8 mouse cellular contexts compared by ENCODE assay signal in genomic region chr5:134183880-134184808, GRCm38 (mm10). TPM values are rescaled to one million over a fixed set of nuclear protein-coding genes. Genes with fewer than 3 reads are reported as not detected.
DNase-seq lines count a peak whose midpoint lies in the region; ATAC-seq and TF ChIP-seq lines count a peak whose summit lies in the region.

TSS of gene Gtf2ird2 (plus strand) at chr5:134184019.

- intact Hi-C loops in heart, postnatal 10 days (cut with DNase I) = loop anchor here (5.0 kb wide), 1 partner anchor 303 kb away; no protein-coding TSS in a partner anchor

- H3K27me3 ChIP-seq in E14TG2a.4 (ENCODE audit: insufficient read depth, low read length) = no peaks in the 10 kb centered on the region
- H3K27me3 ChIP-seq in forebrain, embryonic 12.5 days = no peaks in the 10 kb centered on the region
- no peaks in the 10 kb centered on the region for H3K27me3 ChIP-seq in liver, postnatal 0 days (ENCODE audit: insufficient read depth, low read length)
- no peaks in the 10 kb centered on the region for H3K27me3 ChIP-seq in neural tube, embryonic 14.5 days (ENCODE audit: control insufficient read depth, insufficient read depth, low read length)

- peak within 1 kb of the TSS; percentile 87 for H3K4me3 ChIP-seq in E14TG2a.4 (replicated peaks; ENCODE audit: low read length)
- H3K4me3 ChIP-seq in forebrain, embryonic 12.5 days (replicated peaks) = peak within 1 kb of the TSS; percentile 72
- H3K4me3 ChIP-seq in liver, postnatal 0 days (ENCODE audit: low read depth, low read length) = peak within 1 kb of the TSS; percentile 88
- H3K4me3 ChIP-seq in neural tube, embryonic 14.5 days (ENCODE audit: low read depth, low read length) = peak within 1 kb of the TSS; percentile 62

- no peak for TF ChIP-seq CTCF in E14TG2a.4 (conservative IDR thresholded peaks at IDR 0.05; ENCODE audit: low read length)
- TF ChIP-seq CTCF in liver, postnatal 0 days (IDR thresholded peaks at IDR 0.05; ENCODE audit: low read depth) = no peak; the same call in 1 of the 2 replicates

- H3K4me2 ChIP-seq in forebrain, embryonic 12.5 days = peak within 1 kb of the TSS; percentile 83
- H3K4me2 ChIP-seq in liver, postnatal 0 days (ENCODE audit: low read depth, low read length) = peak within 1 kb of the TSS; percentile 90
- peak within 1 kb of the TSS; percentile 71 for H3K4me2 ChIP-seq in neural tube, embryonic 14.5 days (ENCODE audit: low read depth, low read length)

- no peaks in the 10 kb centered on the region for H3K9me3 ChIP-seq in E14TG2a.4 (ENCODE audit: low read length)
- H3K9me3 ChIP-seq in forebrain, embryonic 12.5 days = no peaks in the 10 kb centered on the region
- no peaks in the 10 kb centered on the region for H3K9me3 ChIP-seq in liver, postnatal 0 days (ENCODE audit: low read length)
- H3K9me3 ChIP-seq in neural tube, embryonic 14.5 days (ENCODE audit: control insufficient read depth, low read length) = no peaks in the 10 kb centered on the region

- 0 out of 2 replicates have a peak, but pooled peaks have one; percentile 57 for TF ChIP-seq EP300 in liver, postnatal 0 days (IDR thresholded peaks at IDR 0.05; ENCODE audit: low read depth)

- peak within 1 kb of the TSS; percentile 95 for H3K27ac ChIP-seq in forebrain, embryonic 12.5 days
- H3K27ac ChIP-seq in liver, postnatal 0 days (ENCODE audit: low read depth) = peak within 1 kb of the TSS; percentile 98
- H3K27ac ChIP-seq in neural tube, embryonic 14.5 days (ENCODE audit: low read depth, low read length) = peak within 1 kb of the TSS; percentile 94

- peak; percentile 95 for ATAC-seq in forebrain, embryonic 12.5 days (ENCODE audit: low FRiP score)
- ATAC-seq in liver, postnatal 0 days = peak; percentile 92
- ATAC-seq in neural tube, embryonic 14.5 days (ENCODE audit: low read depth) = peak; percentile 95

- under 1% methylated on average over 88 of the region's 92 CpGs for WGBS in forebrain, embryonic 12.5 days
- under 1% methylated on average over 92 of the region's 92 CpGs for WGBS in large intestine, adult 2 months
- under 1% methylated on average over 69 of the region's 92 CpGs for WGBS in liver, postnatal 0 days (ENCODE audit: insufficient replicate concordance)
- under 1% methylated on average over 81 of the region's 92 CpGs for WGBS in neural tube, embryonic 14.5 days

- peaks cover 58% of the 10 kb centered on the region for H3K4me1 ChIP-seq in E14TG2a.4 (replicated peaks; ENCODE audit: low read depth, low read length)
- H3K4me1 ChIP-seq in forebrain, embryonic 12.5 days = peaks cover 18% of the 10 kb centered on the region
- H3K4me1 ChIP-seq in liver, postnatal 0 days (ENCODE audit: insufficient read depth) = peaks cover 21% of the 10 kb centered on the region
- H3K4me1 ChIP-seq in neural tube, embryonic 14.5 days (ENCODE audit: control insufficient read depth, insufficient read depth, low read length) = peaks cover 12% of the 10 kb centered on the region

- H3K9ac ChIP-seq in forebrain, embryonic 12.5 days = peak within 1 kb of the TSS; percentile 83
- peak within 1 kb of the TSS; percentile 90 for H3K9ac ChIP-seq in liver, postnatal 0 days (replicated peaks)
- H3K9ac ChIP-seq in neural tube, embryonic 14.5 days (replicated peaks; ENCODE audit: low read depth, low read length) = peak within 1 kb of the TSS; percentile 70

- H3K36me3 ChIP-seq in E14TG2a.4 (ENCODE audit: insufficient read depth, low read length) = peaks cover 6% of the 10 kb centered on the region; the same call in 1 of the 2 replicates
- H3K36me3 ChIP-seq in forebrain, embryonic 12.5 days (replicated peaks) = no peaks in the 10 kb centered on the region
- no peaks in the 10 kb centered on the region for H3K36me3 ChIP-seq in liver, postnatal 0 days (replicated peaks; ENCODE audit: insufficient read depth, low read length)
- no peaks in the 10 kb centered on the region for H3K36me3 ChIP-seq in neural tube, embryonic 14.5 days (ENCODE audit: control insufficient read depth, insufficient read depth, low read length)

- peak; percentile 98 for DNase-seq in c-Kit-positive CD71-positive TER-119-positive erythroid progenitor cells, embryonic 14.5 days (ENCODE audit: low spot score)
- peak; percentile 98 to 99 for DNase-seq in heart, postnatal 10 days
- DNase-seq in large intestine, adult 2 months (ENCODE audit: low read depth, low spot score) = peak; percentile 84
- DNase-seq in liver, postnatal 0 days = peak; percentile 99
- peak; percentile 100 for DNase-seq in testis, postnatal 10 days (ENCODE audit: low spot score)

RNA-seq across cellular contexts. Expression of gene Gtf2ird2, which starts in this region (rescaled TPM):
- 11.6 and 12.4 TPM in 2 replicates for polyA plus RNA-seq in forebrain, embryonic 12.5 days (2016; fragmentation: Nextera tagmentation; extraction: Ambion mirVana)
- 1 to 10 TPM; 7.4 to 7.7 TPM for total RNA-seq in heart, postnatal 10 days (2021)
- 4.8 and 5.2 TPM in 2 replicates for polyA plus RNA-seq in large intestine, adult 2 months (2012; rRNA removed)
- 1.8 and 2.1 TPM in 2 replicates for polyA plus RNA-seq in liver, postnatal 0 days (2015; fragmentation: Nextera tagmentation; extraction: Ambion mirVana)
- polyA plus RNA-seq in neural tube, embryonic 14.5 days (2014; fragmentation: Nextera tagmentation; extraction: Ambion mirVana) = 11.6 and 14.0 TPM in 2 replicates

Comparison
In these comparisons a context has a peak if more than half of its experiments do, and no peak if none do; other contexts are left out.
1. Peak in every context shown above with its lines: DNase-seq, ATAC-seq, H3K4me3 ChIP-seq and H3K27ac ChIP-seq.